Mouse (Mus musculus): ENCODE measurements at regions not wholly inside any gene's neighbourhood (a gene's known extent, or its start where the extent isn't known, plus 50 kb on each side); places are given as distances from the start of the nearest gene placed in this dataset.

DNA sequence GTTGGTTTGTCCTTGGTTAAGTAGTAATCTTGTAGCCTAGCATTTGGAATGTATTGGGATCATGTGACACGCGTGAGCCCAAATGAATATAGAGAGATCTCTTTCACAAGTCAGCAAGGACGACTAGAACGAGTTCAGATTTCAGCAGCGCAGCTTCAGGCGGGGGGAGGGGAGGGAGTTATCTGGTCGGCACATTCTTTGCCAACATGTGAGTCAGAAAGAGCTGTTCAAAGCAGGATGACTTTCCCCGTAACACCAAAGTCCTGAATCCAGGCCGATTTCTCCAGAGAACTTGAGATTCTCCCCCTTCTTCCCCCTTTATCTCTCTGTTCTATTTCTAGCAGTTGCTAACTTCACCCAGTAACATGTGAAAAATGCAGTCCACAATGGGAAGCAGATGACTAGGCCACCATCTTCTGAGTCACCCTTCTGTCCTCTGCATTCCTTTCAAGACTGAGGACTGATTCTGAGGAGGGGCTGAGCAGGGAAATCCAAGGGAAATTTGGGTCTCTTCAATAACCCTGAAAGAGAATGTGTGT is 155.1 kb downstream of the En1 start:
- Histone ChIP-seq H3K9ac (ENCODE audit: low read length) (no peak overlapping the region), H3K4me3 (ENCODE audit: low read length) (no peak overlapping the region), H3K4me2 (ENCODE audit: low read depth, low read length) (no peak overlapping the region), H3K27me3 (ENCODE audit: control insufficient read depth, insufficient read depth, low read depth, low read length) (no peaks in the 10 kb centered on the region), H3K36me3 (ENCODE audit: control insufficient read depth, insufficient read depth, low read length) (no peaks in the 10 kb centered on the region), H3K4me1 (replicated peaks; ENCODE audit: control insufficient read depth, insufficient read depth, low read length) (peaks cover 11% of the 10 kb centered on the region), H3K27ac (ENCODE audit: low read length) (peak overlapping the region; percentile 41), H3K9me3 (ENCODE audit: control insufficient read depth, low read length) (no peaks in the 10 kb centered on the region)
- 31% methylated on average over 9 of the region's 9 CpGs for WGBS
- 0 out of 2 replicates have a peak, but pooled peaks have one; percentile 12 for ATAC-seq (ENCODE audit: low read depth)

DNA sequence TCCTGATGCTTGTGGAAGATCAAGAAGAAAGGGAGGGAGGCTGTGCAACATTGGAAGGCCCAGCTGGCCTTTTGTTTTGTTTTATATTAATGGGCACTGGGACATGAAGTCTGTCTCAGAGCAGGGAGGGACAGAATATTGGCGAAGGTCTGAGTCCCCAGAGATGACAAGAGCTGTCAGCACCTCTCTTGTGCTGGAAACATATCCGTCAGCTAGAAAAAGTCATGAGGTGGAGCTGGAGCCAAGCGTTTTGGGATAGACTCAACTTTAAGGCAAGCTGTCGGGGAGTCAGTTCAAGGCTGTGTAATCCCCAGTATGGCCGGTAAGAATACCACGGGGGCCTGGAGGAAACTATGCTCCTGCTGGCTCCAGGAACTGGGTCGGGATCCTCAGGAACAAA is 156.0 kb downstream of the En1 start:
- 36% methylated on average over 7 of the region's 7 CpGs for WGBS
- ATAC-seq (ENCODE audit: low read depth) = peak; percentile 79
- no peaks in the 10 kb centered on the region for H3K9me3 ChIP-seq (ENCODE audit: control insufficient read depth, low read length)
- no peaks in the 10 kb centered on the region for H3K27me3 ChIP-seq (ENCODE audit: control insufficient read depth, insufficient read depth, low read depth, low read length)
- H3K27ac ChIP-seq (ENCODE audit: low read length) = peak overlapping the region; percentile 41
- H3K9ac ChIP-seq (ENCODE audit: low read length) = no peak overlapping the region
- no peak overlapping the region for H3K4me3 ChIP-seq (ENCODE audit: low read length)
- no peaks in the 10 kb centered on the region for H3K36me3 ChIP-seq (ENCODE audit: control insufficient read depth, insufficient read depth, low read length)
- H3K4me2 ChIP-seq (ENCODE audit: low read depth, low read length) = no peak overlapping the region
- H3K4me1 ChIP-seq (replicated peaks; ENCODE audit: control insufficient read depth, insufficient read depth, low read length) = peaks cover 11% of the 10 kb centered on the region

- Histone ChIP-seq H3K9ac (ENCODE audit: low read length) (no peak overlapping the region), H3K9me3 (ENCODE audit: control insufficient read depth, low read length) (no peaks in the 10 kb centered on the region), H3K36me3 (ENCODE audit: control insufficient read depth, insufficient read depth, low read length) (no peaks in the 10 kb centered on the region), H3K4me2 (ENCODE audit: low read depth, low read length) (no peak overlapping the region), H3K4me1 (replicated peaks; ENCODE audit: control insufficient read depth, insufficient read depth, low read length) (peaks cover 11% of the 10 kb centered on the region), H3K27me3 (ENCODE audit: control insufficient read depth, insufficient read depth, low read depth, low read length) (no peaks in the 10 kb centered on the region), H3K27ac (ENCODE audit: low read length) (no peak overlapping the region), H3K4me3 (ENCODE audit: low read length) (no peak overlapping the region)
- ATAC-seq (ENCODE audit: low read depth) = no peak
- 44% methylated on average over 5 of the region's 5 CpGs for WGBS
These were observed 156.5 kb downstream of the En1 start for GRCm38 (mm10) chr1:120758762-120759161.

- Histone ChIP-seq H3K9me3 (ENCODE audit: control insufficient read depth, low read length) (no peaks in the 10 kb centered on the region), H3K4me2 (ENCODE audit: low read depth, low read length) (no peak overlapping the region), H3K4me3 (ENCODE audit: low read length) (no peak overlapping the region), H3K27me3 (ENCODE audit: control insufficient read depth, insufficient read depth, low read depth, low read length) (no peaks in the 10 kb centered on the region), H3K36me3 (ENCODE audit: control insufficient read depth, insufficient read depth, low read length) (no peaks in the 10 kb centered on the region), H3K27ac (ENCODE audit: low read length) (no peak overlapping the region), H3K4me1 (replicated peaks; ENCODE audit: control insufficient read depth, insufficient read depth, low read length) (peaks cover 11% of the 10 kb centered on the region; the same call in 1 of the 2 replicates), H3K9ac (ENCODE audit: low read length) (no peak overlapping the region)
- WGBS = 67% methylated on average over 3 of the region's 3 CpGs
- no peak for ATAC-seq (ENCODE audit: low read depth)
These were observed 157.2 kb downstream of the En1 start for GRCm38 (mm10) chr1:120759380-120759779.

- no peak for ATAC-seq (ENCODE audit: low read depth)
- H3K9ac ChIP-seq (ENCODE audit: low read length) = no peak overlapping the region
- no peak overlapping the region for H3K4me2 ChIP-seq (ENCODE audit: low read depth, low read length)
- H3K27me3 ChIP-seq (ENCODE audit: control insufficient read depth, insufficient read depth, low read depth, low read length) = no peaks in the 10 kb centered on the region
- H3K4me3 ChIP-seq (ENCODE audit: low read length) = no peak overlapping the region
- 75% methylated on average over 9 of the region's 9 CpGs for WGBS
- no peak overlapping the region for H3K27ac ChIP-seq (ENCODE audit: low read length)
- H3K4me1 ChIP-seq (replicated peaks; ENCODE audit: control insufficient read depth, insufficient read depth, low read length) = peaks cover 11% of the 10 kb centered on the region; the same call in 1 of the 2 replicates
- no peaks in the 10 kb centered on the region for H3K9me3 ChIP-seq (ENCODE audit: control insufficient read depth, low read length)
- H3K36me3 ChIP-seq (ENCODE audit: control insufficient read depth, insufficient read depth, low read length) = no peaks in the 10 kb centered on the region
These were observed 159.1 kb downstream of the En1 start for GRCm38 (mm10) chr1:120761364-120761763.

DNA sequence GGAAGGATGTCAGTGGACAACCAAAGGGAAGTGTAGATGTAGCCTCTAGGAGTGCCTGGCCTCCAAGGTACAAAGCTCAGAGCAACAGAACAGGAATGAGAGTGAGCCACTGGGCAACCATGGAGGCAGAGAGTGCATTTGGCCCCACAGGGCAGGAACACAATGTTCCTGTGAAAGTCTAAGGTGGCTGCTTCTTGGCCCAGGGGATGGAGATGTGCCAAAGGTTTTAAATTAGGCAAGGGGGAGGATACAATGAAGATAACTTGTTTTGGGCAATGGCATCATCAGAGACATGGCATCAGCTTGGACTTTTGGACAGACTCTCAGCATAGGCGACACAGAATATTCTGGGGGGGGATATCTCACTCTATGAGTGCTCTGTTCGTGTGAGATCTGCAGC is 160.3 kb downstream of the En1 start:
- H3K4me2 ChIP-seq (ENCODE audit: low read depth, low read length) = no peak overlapping the region
- no peak overlapping the region for H3K9ac ChIP-seq (ENCODE audit: low read length)
- no peak for ATAC-seq (ENCODE audit: low read depth)
- 80% methylated on average over 2 of the region's 2 CpGs for WGBS
- H3K36me3 ChIP-seq (ENCODE audit: control insufficient read depth, insufficient read depth, low read length) = no peaks in the 10 kb centered on the region
- H3K27ac ChIP-seq (ENCODE audit: low read length) = no peak overlapping the region
- H3K9me3 ChIP-seq (ENCODE audit: control insufficient read depth, low read length) = no peaks in the 10 kb centered on the region
- peaks cover 4% of the 10 kb centered on the region; the same call in 1 of the 2 replicates for H3K4me1 ChIP-seq (replicated peaks; ENCODE audit: control insufficient read depth, insufficient read depth, low read length)
- no peak overlapping the region for H3K4me3 ChIP-seq (ENCODE audit: low read length)
- no peaks in the 10 kb centered on the region for H3K27me3 ChIP-seq (ENCODE audit: control insufficient read depth, insufficient read depth, low read depth, low read length)

DNA sequence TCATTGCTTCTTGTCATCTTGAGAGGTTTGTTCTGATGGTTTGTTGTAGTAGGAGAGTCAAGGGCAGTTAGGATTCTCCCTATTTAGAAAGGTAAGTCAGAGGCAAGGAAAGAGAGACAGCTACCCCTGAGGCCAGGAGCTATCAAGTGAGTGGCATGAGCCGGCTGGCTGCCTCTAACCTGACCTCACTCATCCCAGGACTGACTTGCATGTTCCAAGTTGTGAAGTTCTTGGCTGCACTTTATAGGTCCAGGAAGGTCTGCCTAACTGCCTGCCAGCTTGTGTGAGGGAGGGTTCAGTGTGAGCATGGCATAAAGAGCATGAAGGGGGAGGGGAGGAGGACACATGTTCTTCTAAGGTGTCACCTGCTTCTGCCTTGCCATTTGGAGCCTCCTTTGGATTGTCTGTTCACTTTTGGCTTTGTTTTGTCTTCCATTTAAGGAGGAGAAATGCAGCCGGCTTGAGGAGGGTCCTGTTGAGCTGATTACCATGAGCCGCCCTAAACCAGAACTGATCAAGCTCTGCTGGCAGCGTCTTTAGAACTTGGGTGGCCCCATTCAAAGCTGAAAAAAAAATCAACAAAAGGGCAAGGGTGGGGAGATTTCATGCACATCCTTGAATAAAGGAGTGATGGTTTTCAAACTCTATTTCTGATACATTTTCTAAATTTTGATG is 160.8 kb downstream of the En1 start:
- H3K4me1 ChIP-seq (replicated peaks; ENCODE audit: control insufficient read depth, insufficient read depth, low read length) = peaks cover 3% of the 10 kb centered on the region; the same call in 1 of the 2 replicates
- no peak overlapping the region for H3K27ac ChIP-seq (ENCODE audit: low read length)
- H3K4me2 ChIP-seq (ENCODE audit: low read depth, low read length) = no peak overlapping the region
- H3K4me3 ChIP-seq (ENCODE audit: low read length) = no peak overlapping the region
- H3K9me3 ChIP-seq (ENCODE audit: control insufficient read depth, low read length) = no peaks in the 10 kb centered on the region
- 75% methylated on average over 4 of the region's 4 CpGs for WGBS
- H3K9ac ChIP-seq (ENCODE audit: low read length) = no peak overlapping the region
- no peaks in the 10 kb centered on the region for H3K27me3 ChIP-seq (ENCODE audit: control insufficient read depth, insufficient read depth, low read depth, low read length)
- no peak for ATAC-seq (ENCODE audit: low read depth)
- H3K36me3 ChIP-seq (ENCODE audit: control insufficient read depth, insufficient read depth, low read length) = no peaks in the 10 kb centered on the region

DNA sequence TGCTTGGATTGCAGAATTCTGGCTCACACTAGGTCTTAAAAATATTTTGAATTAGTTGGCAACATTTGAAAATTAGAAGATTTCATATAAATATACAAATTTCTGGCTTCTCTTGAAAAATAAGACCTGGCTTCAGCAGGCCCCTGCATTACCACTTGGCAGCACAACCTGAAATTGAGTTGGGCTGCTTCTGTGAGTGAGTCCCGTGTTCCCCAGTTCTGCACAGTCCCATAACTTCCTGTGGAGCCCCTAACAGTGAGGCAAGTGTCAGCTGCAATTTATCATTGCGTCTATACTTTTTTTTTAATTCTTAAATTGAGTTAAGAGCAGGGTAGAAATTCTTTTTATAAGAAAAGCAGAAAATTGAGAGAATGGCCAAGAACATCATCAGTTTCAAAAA is 164.8 kb downstream of the En1 start:
- no peaks in the 10 kb centered on the region for H3K36me3 ChIP-seq (ENCODE audit: control insufficient read depth, insufficient read depth, low read length)
- 53% methylated on average over 2 of the region's 2 CpGs for WGBS
- no peak overlapping the region for H3K27ac ChIP-seq (ENCODE audit: low read length)
- H3K9me3 ChIP-seq (ENCODE audit: control insufficient read depth, low read length) = no peaks in the 10 kb centered on the region
- peak; percentile 56; the same call in 1 of the 2 replicates for ATAC-seq (ENCODE audit: low read depth)
- no peaks in the 10 kb centered on the region for H3K27me3 ChIP-seq (ENCODE audit: control insufficient read depth, insufficient read depth, low read depth, low read length)
- no peak overlapping the region for H3K9ac ChIP-seq (ENCODE audit: low read length)
- no peak overlapping the region for H3K4me2 ChIP-seq (ENCODE audit: low read depth, low read length)
- H3K4me3 ChIP-seq (ENCODE audit: low read length) = no peak overlapping the region
- no peaks in the 10 kb centered on the region for H3K4me1 ChIP-seq (replicated peaks; ENCODE audit: control insufficient read depth, insufficient read depth, low read length)

DNA sequence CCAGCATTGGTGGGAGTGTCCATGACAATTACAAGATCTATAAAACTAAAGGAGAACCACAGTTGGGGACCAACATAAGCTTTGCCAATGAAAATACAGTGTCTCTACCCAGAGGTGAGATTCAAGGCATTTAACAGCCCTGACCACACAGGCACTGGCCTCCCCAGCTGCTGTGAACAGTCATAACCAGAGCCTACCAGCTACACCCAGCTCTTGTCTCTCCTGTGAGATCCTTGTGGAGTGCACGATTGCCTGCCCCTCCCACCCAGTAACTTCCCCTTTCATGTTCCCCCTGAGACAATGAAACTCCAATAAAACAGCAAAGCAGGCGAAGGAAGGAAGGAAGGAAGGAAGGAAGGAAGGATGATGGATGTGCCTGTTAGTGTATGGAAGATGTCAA is 169.1 kb downstream of the En1 start:
- ATAC-seq (ENCODE audit: low read depth) = no peak
- Histone ChIP-seq H3K36me3 (ENCODE audit: control insufficient read depth, insufficient read depth, low read length) (no peaks in the 10 kb centered on the region), H3K4me2 (ENCODE audit: low read depth, low read length) (no peak overlapping the region), H3K27ac (ENCODE audit: low read length) (no peak overlapping the region), H3K27me3 (ENCODE audit: control insufficient read depth, insufficient read depth, low read depth, low read length) (no peaks in the 10 kb centered on the region), H3K4me3 (ENCODE audit: low read length) (no peak overlapping the region), H3K9ac (ENCODE audit: low read length) (no peak overlapping the region), H3K4me1 (replicated peaks; ENCODE audit: control insufficient read depth, insufficient read depth, low read length) (no peaks in the 10 kb centered on the region), H3K9me3 (ENCODE audit: control insufficient read depth, low read length) (no peaks in the 10 kb centered on the region)
- 35% methylated on average over 2 of the region's 2 CpGs for WGBS
